Mouse (Mus musculus) heart, postnatal 14 days (tissue): ENCODE results near the gene Ccr7. TPM values are rescaled to one million over a fixed set of nuclear protein-coding genes. Genes with fewer than 3 reads are reported as not detected.

Experiments used
- DNase-seq, 2 experiments: peaks; one replicate each; pipeline ENCODE4 v3.0.0; 2021 to 2022
- intact Hi-C: fragments of 180-260 bp; cut with DNase I; formaldehyde crosslinking; loops from one replicate; pipeline ENCODE4 v1.15.1; 2025
- total RNA-seq, 2 experiments: library from RNA; stranded (reverse); gene quantifications; 2 replicates each; pipeline ENCODE4 v1.2.3; 2021

Gene Ccr7
- total RNA-seq, 2 experiments from 2014 or later, result 0.45 to 0.80 TPM

DNA sequence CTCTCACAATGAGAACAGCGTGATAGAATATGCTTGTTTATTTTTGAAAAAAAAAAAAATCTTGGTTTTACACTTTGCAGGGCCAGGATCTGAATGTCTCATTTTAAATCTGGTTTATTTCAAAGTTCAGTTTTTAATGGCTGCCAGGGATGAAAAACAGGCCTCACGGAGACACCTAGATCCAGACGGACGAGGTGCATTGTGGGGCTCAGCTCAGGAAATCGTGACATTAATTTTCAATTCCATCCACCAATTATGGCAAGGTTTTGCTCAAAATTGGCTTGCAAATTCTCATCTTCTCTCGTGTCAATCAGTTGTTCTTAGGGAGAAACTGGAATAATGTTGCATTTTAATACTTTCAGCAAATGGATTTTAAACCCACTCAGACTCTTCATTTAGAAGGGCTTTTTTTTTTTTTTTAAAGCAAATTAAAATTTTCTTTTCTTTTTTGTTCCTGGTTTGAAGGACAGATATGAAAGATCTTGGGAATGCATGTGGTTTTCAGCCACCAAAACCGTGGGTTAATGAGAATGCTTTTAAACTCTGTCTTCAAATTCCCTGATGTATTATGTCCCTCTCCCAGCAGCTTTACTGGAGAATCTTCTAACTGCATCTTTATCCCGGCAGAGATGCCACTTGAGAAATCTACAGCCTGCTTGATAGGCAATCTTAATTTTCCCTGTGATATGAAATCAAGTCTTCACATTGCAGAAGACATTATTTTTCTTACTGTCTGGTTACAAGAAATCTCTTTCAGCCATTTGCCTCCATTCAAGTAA, 57.7 kb downstream of the Ccr7 start:
- intact Hi-C loops, result no loop called here
- DNase-seq, result no peak

- no peak for DNase-seq
- intact Hi-C loops, result no loop called here
Observed at GRCm38 (mm10) chr11:99096417-99096816, 58.5 kb downstream of the Ccr7 start.

DNA sequence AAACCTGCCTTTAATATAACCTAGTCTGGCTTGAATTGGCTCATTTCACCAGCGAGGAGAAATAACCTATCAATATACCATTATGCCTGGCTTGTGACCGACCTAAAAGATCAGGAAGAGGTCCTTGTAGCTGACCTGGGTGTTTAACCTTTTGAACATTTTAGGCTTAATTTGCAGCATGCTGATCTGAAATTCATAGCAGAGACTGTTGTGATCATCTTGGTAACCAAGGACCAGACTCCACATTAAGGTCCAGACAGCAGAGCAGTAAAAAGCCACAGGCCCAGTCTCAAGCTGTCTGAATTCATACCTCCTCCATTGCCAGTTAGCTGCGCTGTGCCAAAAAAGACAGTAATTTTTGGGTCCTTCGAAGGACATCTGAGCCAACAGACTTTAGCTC, 59.1 kb downstream of the Ccr7 start:
- DNase-seq, result no peak
- intact Hi-C loops, result no loop called here

- intact Hi-C loops, result no loop called here
- no peak for DNase-seq
Observed at GRCm38 (mm10) chr11:99094911-99095676, 59.8 kb downstream of the Ccr7 start.

Other genes with a start within 250 kb of the Ccr7 start
- 1 to 10 TPM in 1 of 2 experiments, under 1 TPM in 1; 0.72 to 2.2 TPM for gene Cdc6, start 247.3 kb downstream of the Ccr7 start, total RNA-seq
- gene Rara, start 227.3 kb downstream of the Ccr7 start, total RNA-seq, result 10 to 100 TPM; 17.9 to 21.6 TPM
- 1 to 10 TPM; 1.5 to 2.0 TPM for gene Gjd3, start 172.1 kb downstream of the Ccr7 start, total RNA-seq
- gene Top2a, start 130.9 kb downstream of the Ccr7 start, total RNA-seq, result 10 to 100 TPM; 16.0 to 34.1 TPM
- 100 to 1,000 TPM; 125 to 129 TPM for gene Igfbp4, start 113.8 kb downstream of the Ccr7 start, total RNA-seq
- under 1 TPM in 1 of 2 experiments, not detected in 1; 0.15 TPM for gene Tns4, start 65.8 kb downstream of the Ccr7 start, total RNA-seq
- gene Smarce1, start 75.9 kb upstream of the Ccr7 start, total RNA-seq, result 10 to 100 TPM; 49.2 to 55.7 TPM
- 10 to 100 TPM; 22.2 to 26.2 TPM for gene Krt222, start 89.0 kb upstream of the Ccr7 start, total RNA-seq
- gene Krt24, start 130.2 kb upstream of the Ccr7 start, total RNA-seq, result not detected
- not detected for gene Krt25, start 167.9 kb upstream of the Ccr7 start, total RNA-seq
- gene Krt26, start 182.9 kb upstream of the Ccr7 start, total RNA-seq, result not detected
- not detected for gene Krt27, start 196.0 kb upstream of the Ccr7 start, total RNA-seq
- gene Krt28, start 219.8 kb upstream of the Ccr7 start, total RNA-seq, result not detected
- gene Krt10, start 234.3 kb upstream of the Ccr7 start, total RNA-seq, result 1 to 10 TPM; 4.6 to 8.9 TPM